Mouse (Mus musculus) G1E (cell line): ENCODE results near the gene 4930404H24Rik. TPM values are rescaled to one million over a fixed set of nuclear protein-coding genes. Genes with fewer than 3 reads are reported as not detected.

Experiments
- ATAC-seq: 2 replicates; pipeline ENCODE4 v1.8.0; 2016; ENCODE audit warnings: mild to moderate bottlenecking; ENCODE audit not compliant: insufficient number of reproducible peaks, poor library complexity, low FRiP score, severe bottlenecking; ENCODE audit errors: extremely low read depth
- DNase-seq: peaks from one replicate; pipeline ENCODE4 v3.0.0; 2012; ENCODE audit warnings: low spot score
- H3K27me3 ChIP-seq: 2 replicates; pipeline ENCODE4 v1.6.1; 2012; ENCODE audit warnings: mild to moderate bottlenecking, low read length, inconsistent platforms; ENCODE audit not compliant: insufficient read depth
- H3K36me3 ChIP-seq: replicated peaks from 2 replicates; pipeline ENCODE3; 2012; ENCODE audit warnings: mild to moderate bottlenecking, inconsistent platforms
- H3K4me1 ChIP-seq: 2 replicates; pipeline ENCODE4 v1.6.1; 2012; ENCODE audit warnings: low read depth, low read length, inconsistent platforms, mixed read lengths; ENCODE audit not compliant: insufficient read depth
- H3K4me3 ChIP-seq: 2 replicates; pipeline ENCODE4 v1.5.1; 2012; ENCODE audit warnings: low read depth, mild to moderate bottlenecking, inconsistent platforms, low read length, moderate library complexity, mixed read lengths
- H3K9me3 ChIP-seq: replicated peaks from 2 replicates; pipeline ENCODE4 v1.6.1; 2012; ENCODE audit warnings: inconsistent platforms
- CTCF ChIP-seq: IDR thresholded peaks from 2 replicates; pipeline ENCODE4 v1.5.1; 2012; ENCODE audit warnings: low read depth, low read length, inconsistent platforms, mixed read lengths
- GATA1 ChIP-seq: IDR thresholded peaks from 2 replicates; pipeline ENCODE4 v1.6.1; 2012; ENCODE audit warnings: borderline replicate concordance, low read length, inconsistent platforms, mixed read lengths
- GATA2 ChIP-seq: IDR thresholded peaks from 2 replicates; pipeline ENCODE4 v1.6.1; 2012; ENCODE audit warnings: low read depth, low read length, inconsistent platforms, borderline replicate concordance
- POLR2AphosphoS5 ChIP-seq: IDR thresholded peaks from 2 replicates; pipeline ENCODE4 v1.6.1; 2012; ENCODE audit warnings: low read depth, low read length, inconsistent platforms; ENCODE audit not compliant: insufficient replicate concordance
- TAL1 ChIP-seq: conservative IDR thresholded peaks from 2 replicates; pipeline ENCODE4 v1.6.1; 2012; ENCODE audit warnings: low read depth, low read length, inconsistent platforms, mixed read lengths
- polyA plus RNA-seq: library from polyadenylated mRNA; stranded (reverse); fragments of >175 nt; gene quantifications from 2 replicates; pipeline ENCODE4 v1.2.3, GENCODE M21; 2012
- total RNA-seq, 2 experiments: library from RNA; stranded (forward) in 1 of 2; stranded (reverse) in 1 of 2; fragments of 200-1000 nt in 1 of 2; fragments of >200 nt in 1 of 2; fragmentation: Nextera tagmentation in 1 of 2; gene quantifications; 2 replicates each; pipeline ENCODE4 v1.2.3; 2014 to 2017

Gene 4930404H24Rik
- total and polyA plus RNA-seq, 3 experiments: not detected

- TF ChIP-seq GATA1 (no peak), POLR2AphosphoS5 (no peak), GATA2 (no peak), TAL1 (no peak), CTCF (no peak)
- peak; percentile 50 for DNase-seq
- Histone ChIP-seq H3K4me1 (peaks cover 29% of the 10 kb centered on the region), H3K4me3 (no peak overlapping the region), H3K27me3 (peaks cover 42% of the 10 kb centered on the region; the same call in 1 of the 2 replicates), H3K36me3 (peaks cover 45% of the 10 kb centered on the region), H3K9me3 (no peaks in the 10 kb centered on the region)
- ATAC-seq: peak; percentile 58
Observed at GRCm38 (mm10) chr2:153483118-153483983, 9.2 kb upstream of the 4930404H24Rik start.

DNA sequence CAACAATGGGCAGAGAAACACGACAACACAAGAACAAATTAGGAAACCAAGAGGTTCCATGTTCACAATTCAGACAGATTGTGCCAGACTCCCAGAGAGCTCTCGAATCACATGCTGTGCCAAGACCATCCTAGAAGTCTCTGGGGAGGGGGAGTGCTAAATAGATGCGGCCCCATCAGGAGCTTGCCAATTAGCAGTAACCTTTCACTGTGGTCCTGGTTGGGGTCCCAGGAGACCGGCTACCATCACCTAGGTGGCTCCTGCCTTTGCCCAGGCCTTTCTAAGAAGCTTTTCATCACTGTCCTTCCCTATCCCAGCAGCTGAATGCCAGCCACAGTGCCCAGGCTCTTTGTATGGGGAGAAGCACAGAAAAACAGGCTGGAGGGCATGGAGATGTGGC, 8.5 kb upstream of the 4930404H24Rik start:
- Histone ChIP-seq H3K9me3 (no peaks in the 10 kb centered on the region), H3K4me1 (peaks cover 22% of the 10 kb centered on the region), H3K36me3 (peaks cover 38% of the 10 kb centered on the region), H3K27me3 (peaks cover 42% of the 10 kb centered on the region; the same call in 1 of the 2 replicates), H3K4me3 (no peak overlapping the region)
- ATAC-seq (no peak), DNase-seq (no peak)
- TF ChIP-seq CTCF (no peak), TAL1 (no peak), GATA1 (no peak), GATA2 (no peak), POLR2AphosphoS5 (no peak)

GRCm38 (mm10) chr2:153490116-153490515, 2.5 kb upstream of the 4930404H24Rik start:
- H3K4me3 ChIP-seq: no peak overlapping the region
- TF ChIP-seq POLR2AphosphoS5 (no peak), CTCF (no peak), GATA1 (no peak)
- DNase-seq: no peak
- peaks cover 3% of the 10 kb centered on the region for H3K36me3 ChIP-seq
- peaks cover 44% of the 10 kb centered on the region; the same call in 1 of the 2 replicates for H3K27me3 ChIP-seq
- no peaks in the 10 kb centered on the region for H3K9me3 ChIP-seq
- peaks cover 40% of the 10 kb centered on the region for H3K4me1 ChIP-seq
- ATAC-seq: no peak

GRCm38 (mm10) chr2:153490940-153491339, 1.6 kb upstream of the 4930404H24Rik start:
- ATAC-seq: no peak
- TF ChIP-seq TAL1: no peak
- no peak for TF ChIP-seq CTCF
- no peak for TF ChIP-seq POLR2AphosphoS5
- TF ChIP-seq GATA2: no peak
- TF ChIP-seq GATA1: no peak
- Histone ChIP-seq H3K9me3 (no peaks in the 10 kb centered on the region), H3K36me3 (no peaks in the 10 kb centered on the region), H3K27me3 (peaks cover 41% of the 10 kb centered on the region), H3K4me3 (no peak overlapping the region), H3K4me1 (peaks cover 47% of the 10 kb centered on the region)
- no peak for DNase-seq

- TF ChIP-seq GATA2 (no peak), CTCF (no peak), POLR2AphosphoS5 (no peak), GATA1 (no peak), TAL1 (no peak)
- ATAC-seq (no peak), DNase-seq (no peak)
- Histone ChIP-seq H3K4me1 (peaks cover 54% of the 10 kb centered on the region), H3K36me3 (no peaks in the 10 kb centered on the region), H3K4me3 (peak overlapping the region; percentile 70; the same call in 1 of the 2 replicates), H3K27me3 (peaks cover 44% of the 10 kb centered on the region), H3K9me3 (no peaks in the 10 kb centered on the region)
Observed at GRCm38 (mm10) chr2:153491512-153492178, 945 bp upstream of the 4930404H24Rik start.

DNA sequence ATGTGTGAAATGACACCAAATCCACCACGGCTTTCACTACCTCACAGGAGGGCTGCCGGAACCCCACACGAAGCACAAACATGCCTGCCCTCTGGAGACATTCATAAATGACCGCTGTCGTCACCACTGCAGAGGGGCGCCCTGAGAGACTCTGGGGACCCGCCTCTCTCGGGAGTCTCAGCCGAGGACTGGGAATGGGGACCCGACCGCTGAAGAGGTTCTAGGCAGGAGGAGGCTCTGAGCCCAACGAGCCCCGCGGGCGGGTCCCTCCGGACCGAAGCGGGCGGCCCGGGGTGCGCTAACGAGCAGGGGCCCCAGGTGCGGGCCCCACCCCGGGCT, 442 bp upstream of the 4930404H24Rik start:
- ATAC-seq (no peak), DNase-seq (peak; percentile 43)
- Histone ChIP-seq H3K4me3 (peak overlapping the region; percentile 70), H3K4me1 (peaks cover 58% of the 10 kb centered on the region), H3K9me3 (no peaks in the 10 kb centered on the region), H3K27me3 (peaks cover 48% of the 10 kb centered on the region), H3K36me3 (peaks cover 3% of the 10 kb centered on the region)
- TF ChIP-seq CTCF (no peak), GATA2 (no peak), POLR2AphosphoS5 (no peak), GATA1 (no peak), TAL1 (no peak)
